Mouse (Mus musculus) CH12.LX (cell line): Measurements from ENCODE around the gene Atp8b3.
A peak's percentile ranks its signal among the peaks of the same experiment; 100 is the strongest.

ENCODE experiments used
- ELF1 ChIP-seq: IDR thresholded peaks from 2 replicates; pipeline ENCODE4 v1.6.1; 2014; ENCODE audit warnings: low read depth, mild to moderate bottlenecking, inconsistent platforms, low read length, improper control_type of control experiment
- EP300 ChIP-seq: IDR thresholded peaks from 2 replicates; pipeline ENCODE4 v1.6.1; 2011; ENCODE audit warnings: low read length, improper control_type of control experiment
- MAX ChIP-seq: IDR thresholded peaks from 2 replicates; pipeline ENCODE4 v1.6.1; 2011; ENCODE audit warnings: low read length, improper control_type of control experiment
- MAZ ChIP-seq: IDR thresholded peaks from 2 replicates; pipeline ENCODE4 v1.6.1; 2012; ENCODE audit warnings: low read depth, mild to moderate bottlenecking, inconsistent platforms, low read length, improper control_type of control experiment, moderate library complexity
- MYC ChIP-seq: IDR thresholded peaks from 2 replicates; pipeline ENCODE4 v1.6.1; 2011; ENCODE audit warnings: low read depth, mild to moderate bottlenecking, improper control_type of control experiment, low read length
- UBTF ChIP-seq: IDR thresholded peaks from 2 replicates; pipeline ENCODE4 v1.6.1; 2012; ENCODE audit warnings: low read depth, mild to moderate bottlenecking, inconsistent platforms, low read length, improper control_type of control experiment, moderate library complexity
- ZKSCAN1 ChIP-seq: IDR thresholded peaks from 2 replicates; pipeline ENCODE4 v1.6.1; 2012; ENCODE audit warnings: low read depth, inconsistent platforms, low read length, improper control_type of control experiment, borderline replicate concordance

- TF ChIP-seq ZKSCAN1 (no peak), MYC (peak; percentile 98), MAZ (peak; percentile 77), ELF1 (peak; percentile 70), UBTF (no peak; the same call in 1 of the 2 replicates), MAX (peak; percentile 98), EP300 (no peak)
Observed at GRCm38 (mm10) chr10:80577195-80578130, 38.5 kb upstream of the Atp8b3 start, which contains the start of gene Klf16.
